Mouse (Mus musculus) c-Kit-positive CD71-positive TER-119-positive erythroid progenitor cells, embryonic 14.5 days (primary cell): Measurements from ENCODE around the gene Nol10.
"Not testable (repeated sequence)": the region's sequence is repeated elsewhere in the genome, so short reads cannot be mapped to it uniquely, and the experiment has no call there.

Experiments
- DNase-seq: peaks from one replicate; pipeline ENCODE4 v3.0.0-alpha.2; 2013; ENCODE audit warnings: low spot score

Gene Nol10

GRCm38 (mm10) chr12:17463706-17464105 lies 115.4 kb downstream of the Nol10 start:
- no peak for DNase-seq

- DNase-seq, result not testable (repeated sequence)
Observed at GRCm38 (mm10) chr12:17464550-17464949, 116.3 kb downstream of the Nol10 start.

GRCm38 (mm10) chr12:17466791-17467190 lies 118.5 kb downstream of the Nol10 start:
- DNase-seq, result no peak

- DNase-seq, result no peak
Observed at GRCm38 (mm10) chr12:17468359-17468758, 120.1 kb downstream of the Nol10 start.

- no peak for DNase-seq
Observed at GRCm38 (mm10) chr12:17469869-17470268, 121.6 kb downstream of the Nol10 start.

GRCm38 (mm10) chr12:17470528-17470927 lies 122.3 kb downstream of the Nol10 start:
- not testable (repeated sequence) for DNase-seq

- DNase-seq, result no peak
Observed at GRCm38 (mm10) chr12:17471405-17471804, 123.1 kb downstream of the Nol10 start.

- DNase-seq, result no peak
Observed at GRCm38 (mm10) chr12:17473128-17473527, 124.9 kb downstream of the Nol10 start.

GRCm38 (mm10) chr12:17473862-17474261 lies 125.6 kb downstream of the Nol10 start:
- DNase-seq, result no peak

- DNase-seq, result no peak
Observed at GRCm38 (mm10) chr12:17474681-17475080, 126.4 kb downstream of the Nol10 start.

- no peak for DNase-seq
Observed at GRCm38 (mm10) chr12:17475146-17475545, 126.9 kb downstream of the Nol10 start.

- DNase-seq, result no peak
Observed at GRCm38 (mm10) chr12:17478196-17478595, 129.9 kb downstream of the Nol10 start.

- no peak for DNase-seq
Observed at GRCm38 (mm10) chr12:17478856-17479255, 130.6 kb downstream of the Nol10 start.
